In the genomic region with DNA sequence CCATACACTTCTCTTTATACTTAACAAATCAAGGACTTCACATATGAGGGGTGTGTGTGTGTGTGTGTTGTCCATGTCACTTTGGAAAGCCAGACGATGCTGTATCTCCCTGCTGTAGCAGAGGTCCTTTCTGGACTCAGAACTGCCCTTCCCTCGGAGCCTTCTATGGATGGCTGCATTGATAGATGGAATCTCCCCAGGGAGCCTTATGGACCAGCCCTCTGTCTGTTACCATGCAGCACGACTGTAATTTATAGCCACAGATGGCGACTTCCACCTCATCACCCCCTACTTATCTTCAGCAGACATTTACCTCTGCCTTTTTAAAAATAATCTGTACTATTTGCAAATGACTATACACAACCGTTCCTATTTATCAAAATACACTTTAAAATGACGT, we compare ENCODE assay signal across 13 mouse cellular contexts.
DNase-seq lines count a peak whose midpoint lies in the region; ATAC-seq lines count a peak whose summit lies in the region.
"Had no signal": no experiment of that assay in that cellular context is flagged by ENCODE, and none has a peak within 500 bp of the region (broad histone marks: within the 10 kb centered on the region; RNA-seq: fewer than 3 reads in every experiment).

No protein-coding gene starts in this region.

- 20% methylated on average over 6 of the region's 6 CpGs for WGBS in neural tube, embryonic 15.5 days
- WGBS in hindbrain, embryonic 10.5 days = 61% methylated on average over 6 of the region's 6 CpGs
- 39% methylated on average over 6 of the region's 6 CpGs for WGBS in midbrain, embryonic 14.5 days
- 30% methylated on average over 6 of the region's 6 CpGs for WGBS in kidney, embryonic 15.5 days

- H3K4me2 ChIP-seq in neural tube, embryonic 15.5 days = no peak overlapping the region
- no peak overlapping the region for H3K4me2 ChIP-seq in midbrain, embryonic 14.5 days (ENCODE audit: low read length)
- H3K4me2 ChIP-seq in kidney, embryonic 15.5 days = no peak overlapping the region
- H3K4me2 ChIP-seq: limb, embryonic 15.5 days had no signal

- H3K27ac ChIP-seq in neural tube, embryonic 15.5 days (replicated peaks) = no peak overlapping the region
- peak overlapping the region; percentile 70 for H3K27ac ChIP-seq in hindbrain, embryonic 10.5 days
- H3K27ac ChIP-seq in midbrain, embryonic 14.5 days (replicated peaks; ENCODE audit: low read depth, low read length) = 0 out of 2 replicates have a peak overlapping the region, but pooled peaks have one; percentile 16
- H3K27ac ChIP-seq in kidney, embryonic 15.5 days = no peak overlapping the region
- H3K27ac ChIP-seq: limb, embryonic 15.5 days had no signal

- no peaks in the 10 kb centered on the region for H3K36me3 ChIP-seq in neural tube, embryonic 15.5 days
- H3K36me3 ChIP-seq in hindbrain, embryonic 10.5 days = no peaks in the 10 kb centered on the region
- no peaks in the 10 kb centered on the region for H3K36me3 ChIP-seq in midbrain, embryonic 14.5 days (ENCODE audit: control insufficient read depth, insufficient read depth, low read length)
- no peaks in the 10 kb centered on the region for H3K36me3 ChIP-seq in kidney, embryonic 15.5 days
- H3K36me3 ChIP-seq: limb, embryonic 15.5 days had no signal

- H3K4me1 ChIP-seq in neural tube, embryonic 15.5 days = peaks cover 44% of the 10 kb centered on the region
- H3K4me1 ChIP-seq in hindbrain, embryonic 10.5 days (replicated peaks) = peaks cover 58% of the 10 kb centered on the region
- peaks cover 39% of the 10 kb centered on the region for H3K4me1 ChIP-seq in midbrain, embryonic 14.5 days (ENCODE audit: control insufficient read depth, insufficient read depth, low read length)
- H3K4me1 ChIP-seq in kidney, embryonic 15.5 days = peaks cover 15% of the 10 kb centered on the region

- no peak overlapping the region for H3K9ac ChIP-seq in neural tube, embryonic 15.5 days (replicated peaks)
- no peak overlapping the region for H3K9ac ChIP-seq in midbrain, embryonic 14.5 days (replicated peaks; ENCODE audit: low read length)
- no peak overlapping the region for H3K9ac ChIP-seq in kidney, embryonic 15.5 days
- H3K9ac ChIP-seq: limb, embryonic 15.5 days had no signal

- no peak for ATAC-seq in neural tube, embryonic 15.5 days (ENCODE audit: low FRiP score)
- no peak for ATAC-seq in midbrain, embryonic 14.5 days (ENCODE audit: low FRiP score, low TSS enrichment)
- no peak for ATAC-seq in kidney, embryonic 15.5 days (replicated peaks; ENCODE audit: low FRiP score)
- ATAC-seq: forebrain, embryonic 14.5 days; intestine, embryonic 16.5 days had no signal

- no peaks in the 10 kb centered on the region for H3K27me3 ChIP-seq in neural tube, embryonic 15.5 days (replicated peaks)
- no peaks in the 10 kb centered on the region for H3K27me3 ChIP-seq in hindbrain, embryonic 10.5 days (ENCODE audit: insufficient read depth, poor library complexity, severe bottlenecking)
- no peaks in the 10 kb centered on the region for H3K27me3 ChIP-seq in midbrain, embryonic 14.5 days (ENCODE audit: control insufficient read depth, insufficient read depth, low read length)
- 0 out of 2 replicates have a peak, but pooled peaks cover 2% of the 10 kb centered on the region for H3K27me3 ChIP-seq in kidney, embryonic 15.5 days
- H3K27me3 ChIP-seq: limb, embryonic 15.5 days had no signal

- H3K9me3 ChIP-seq in neural tube, embryonic 15.5 days (replicated peaks) = no peaks in the 10 kb centered on the region
- no peaks in the 10 kb centered on the region for H3K9me3 ChIP-seq in hindbrain, embryonic 10.5 days
- H3K9me3 ChIP-seq in midbrain, embryonic 14.5 days (ENCODE audit: control insufficient read depth, low read length) = no peaks in the 10 kb centered on the region
- no peaks in the 10 kb centered on the region for H3K9me3 ChIP-seq in kidney, embryonic 15.5 days (replicated peaks)
- H3K9me3 ChIP-seq: limb, embryonic 15.5 days had no signal

- DNase-seq in neural tube, embryonic 10.5 days (ENCODE audit: extremely low spot score, low spot score) = peak; percentile 34
- no peak for DNase-seq in hindbrain, embryonic 10.5 days (ENCODE audit: low spot score)
- DNase-seq in midbrain, embryonic 14.5 days = no peak
- no peak for DNase-seq in right cerebral cortex, adult 18-20 months
- no peak for DNase-seq in gastrocnemius, postnatal 4 days (ENCODE audit: low spot score in 2 of 2)
- DNase-seq: adrenal gland, adult 2 months; gastrocnemius, postnatal 25 days; kidney, postnatal 36 days had no signal

- H3K4me3 ChIP-seq in neural tube, embryonic 15.5 days (replicated peaks) = no peak overlapping the region
- no peak overlapping the region for H3K4me3 ChIP-seq in hindbrain, embryonic 10.5 days
- no peak overlapping the region for H3K4me3 ChIP-seq in midbrain, embryonic 14.5 days (replicated peaks; ENCODE audit: low read depth, low read length)
- no peak overlapping the region for H3K4me3 ChIP-seq in kidney, embryonic 15.5 days (replicated peaks)
- H3K4me3 ChIP-seq: limb, embryonic 15.5 days had no signal

Comparison
In these comparisons a context has a peak if more than half of its experiments do, and no peak if none do; other contexts are left out.
1. H3K27ac ChIP-seq: peak in hindbrain, embryonic 10.5 days (single experiment) and midbrain, embryonic 14.5 days (single experiment); none in neural tube, embryonic 15.5 days (single experiment) and kidney, embryonic 15.5 days (single experiment).